Mouse (Mus musculus) heart, postnatal 0 days (tissue): ENCODE data around the gene Psip1.

Experiments used
- CTCF ChIP-seq: IDR thresholded peaks from 2 replicates; pipeline ENCODE4 v1.5.1; 2016; ENCODE audit warnings: antibody characterized with exemption, control low read depth, low read depth
- EP300 ChIP-seq: IDR thresholded peaks from 2 replicates; pipeline ENCODE4 v1.6.1; 2016; ENCODE audit warnings: antibody characterized with exemption, low read depth

DNA sequence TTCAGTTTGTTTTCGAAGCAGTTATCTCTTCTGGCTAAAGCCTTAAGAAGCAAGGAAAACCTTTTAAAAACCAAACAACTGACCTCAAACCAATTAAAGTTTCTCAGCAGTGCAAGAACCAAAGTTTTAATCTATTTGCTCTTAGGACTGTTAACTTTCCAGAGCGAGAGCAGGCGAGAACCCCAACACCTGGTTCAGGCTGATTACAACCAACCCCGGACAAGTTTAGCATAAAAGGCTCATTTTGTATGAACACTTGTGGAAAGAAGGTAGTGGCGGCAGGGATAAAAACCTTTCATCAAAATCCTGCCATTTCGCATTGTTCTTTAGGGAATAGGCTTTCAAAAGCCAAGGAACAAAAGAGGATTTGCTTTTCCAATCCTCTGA, 38.2 kb upstream of the Psip1 start:
- TF ChIP-seq CTCF: no peak
- no peak for TF ChIP-seq EP300
